Mouse (Mus musculus) hindbrain, embryonic 16.5 days (tissue): ENCODE results near the gene Capza1. TPM values are rescaled to one million over a fixed set of nuclear protein-coding genes. Genes with fewer than 3 reads are reported as not detected.
A peak's percentile ranks its signal among the peaks of the same experiment; 100 is the strongest.
"Not testable (repeated sequence)": the region's sequence is repeated elsewhere in the genome, so short reads cannot be mapped to it uniquely, and the experiment has no call there.

ENCODE experiments used
- ATAC-seq: fragments of 200-750 bp; cut with Nextera tagmentation; 2 replicates; pipeline ENCODE4 v1.8.0; 2017; ENCODE audit warnings: moderate TSS enrichment, moderate library complexity
- H3K27ac ChIP-seq: fragments of 300-500 bp; sonication (generic); 2 replicates; pipeline ENCODE4 v1.5.1; 2014; ENCODE audit warnings: low read depth, mild to moderate bottlenecking, control low read depth, low read length, moderate library complexity
- H3K27me3 ChIP-seq: fragments of 300-500 bp; sonication (generic); replicated peaks from 2 replicates; pipeline ENCODE4 v1.6.1; 2014; ENCODE audit warnings: low read length; ENCODE audit not compliant: control insufficient read depth, insufficient read depth
- H3K36me3 ChIP-seq: fragments of 300-500 bp; sonication (generic); 2 replicates; pipeline ENCODE4 v1.6.1; 2014; ENCODE audit warnings: mild to moderate bottlenecking, low read length, moderate library complexity, mixed read lengths; ENCODE audit not compliant: control insufficient read depth, insufficient read depth
- H3K4me1 ChIP-seq: fragments of 300-500 bp; sonication (generic); 2 replicates; pipeline ENCODE4 v1.6.1; 2014; ENCODE audit warnings: low read depth, low read length; ENCODE audit not compliant: control insufficient read depth, insufficient read depth
- H3K4me2 ChIP-seq: fragments of 300-500 bp; sonication (generic); 2 replicates; pipeline ENCODE4 v1.6.1; 2014; ENCODE audit warnings: mild to moderate bottlenecking, low read length, control low read depth, moderate library complexity
- H3K4me3 ChIP-seq: fragments of 300-500 bp; sonication (generic); 2 replicates; pipeline ENCODE4 v1.5.1; 2014; ENCODE audit warnings: mild to moderate bottlenecking, low read length, control low read depth, moderate library complexity
- H3K9ac ChIP-seq: fragments of 300-500 bp; sonication (generic); 2 replicates; pipeline ENCODE4 v1.6.1; 2014; ENCODE audit warnings: low read depth, mild to moderate bottlenecking, control low read depth, low read length, moderate library complexity
- H3K9me3 ChIP-seq: fragments of 300-500 bp; sonication (generic); 2 replicates; pipeline ENCODE4 v1.6.1; 2014; ENCODE audit warnings: mild to moderate bottlenecking, low read length, moderate library complexity; ENCODE audit not compliant: control insufficient read depth
- WGBS: fragments of 180-500 bp; shearing (Covaris S2); extraction: QIAGEN DNeasy Blood & Tissue Kit; methylation state at CpG from one replicate; pipeline ENCODE4 v1.1.7; 2014; 5-methylcytosine and 5-hydroxymethylcytosine counted together
- polyA plus RNA-seq: library from polyadenylated mRNA; unstranded; fragments of >200 nt; fragmentation: Nextera tagmentation; extraction: Ambion mirVana; gene quantifications from 2 replicates; pipeline ENCODE4 v1.2.1, GENCODE M21; 2015

Gene Capza1
- polyA plus RNA-seq, 1 experiment from 2014 or later = 141 TPM

DNA sequence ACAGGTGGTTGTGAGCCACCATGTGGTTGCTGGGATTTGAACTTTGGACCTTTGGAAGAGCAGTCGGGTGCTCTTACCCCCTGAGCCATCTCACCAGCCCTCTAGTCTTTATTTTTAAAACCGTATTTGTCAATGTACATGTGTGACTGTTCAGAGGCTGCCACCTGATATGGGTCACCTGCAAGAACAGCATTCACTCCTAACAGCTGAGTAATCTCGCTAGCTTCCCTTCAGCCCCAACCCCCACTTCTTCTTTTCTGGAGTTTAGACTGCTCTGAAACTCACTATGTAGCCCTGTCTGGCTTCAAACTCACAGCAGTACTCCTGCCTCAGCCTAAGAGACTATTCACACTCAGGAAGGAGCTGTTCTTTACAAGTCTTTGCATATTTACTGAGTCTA lies 41.9 kb downstream of the Capza1 start:
- no peaks in the 10 kb centered on the region for H3K9me3 ChIP-seq
- no peak overlapping the region for H3K27ac ChIP-seq
- ATAC-seq = no peak
- H3K36me3 ChIP-seq = 0 out of 2 replicates have a peak, but pooled peaks cover 4% of the 10 kb centered on the region
- H3K4me2 ChIP-seq = no peak overlapping the region
- H3K4me1 ChIP-seq = peaks cover 7% of the 10 kb centered on the region
- 86% methylated on average over 3 of the region's 3 CpGs for WGBS
- no peaks in the 10 kb centered on the region for H3K27me3 ChIP-seq
- H3K4me3 ChIP-seq = no peak overlapping the region
- no peak overlapping the region for H3K9ac ChIP-seq

DNA sequence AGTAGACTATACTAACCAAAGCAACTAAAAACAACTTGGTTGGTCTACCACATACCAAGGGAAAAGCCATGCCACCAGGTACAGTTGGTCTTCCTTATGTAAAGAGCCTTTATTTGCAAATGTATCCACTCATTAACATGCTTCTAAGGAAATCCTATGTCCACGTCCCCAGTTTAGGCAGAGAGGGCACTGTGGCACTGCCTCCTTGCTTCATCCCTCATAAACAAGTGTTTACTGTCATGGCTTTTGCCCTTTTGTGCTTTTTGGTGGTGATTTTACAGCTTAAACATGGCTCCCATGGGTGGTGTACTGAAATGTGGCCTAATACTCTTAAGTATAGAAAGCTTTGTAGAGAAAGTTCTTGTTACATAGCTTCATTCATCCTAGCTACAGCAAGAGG lies 43.9 kb downstream of the Capza1 start:
- H3K27ac ChIP-seq = no peak overlapping the region
- no peak overlapping the region for H3K4me2 ChIP-seq
- WGBS = 52% methylated on average over 1 of the region's 1 CpGs
- H3K9me3 ChIP-seq = no peaks in the 10 kb centered on the region
- no peak overlapping the region for H3K4me3 ChIP-seq
- peaks cover 10% of the 10 kb centered on the region for H3K4me1 ChIP-seq
- H3K36me3 ChIP-seq = 0 out of 2 replicates have a peak, but pooled peaks cover under 1% of the 10 kb centered on the region
- no peak overlapping the region for H3K9ac ChIP-seq
- ATAC-seq = no peak
- H3K27me3 ChIP-seq = no peaks in the 10 kb centered on the region

DNA sequence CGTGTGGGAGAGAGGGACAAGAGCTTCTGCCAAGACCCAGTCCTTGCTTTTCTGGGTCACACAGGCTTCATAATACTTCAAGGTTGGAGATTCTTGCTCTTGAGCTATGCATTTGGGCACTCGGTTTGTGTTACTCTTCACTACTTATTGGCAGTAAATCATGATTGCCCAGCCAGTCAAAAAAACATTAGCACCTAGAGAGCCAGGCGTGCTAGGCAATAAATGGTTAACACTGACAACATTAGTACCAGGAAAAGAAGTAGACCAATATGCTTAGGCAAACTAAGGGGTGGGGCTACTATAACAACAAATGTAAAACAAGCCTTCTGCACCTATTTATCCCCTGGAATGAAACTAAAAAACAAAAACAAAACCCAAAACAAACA lies 45.6 kb downstream of the Capza1 start:
- Histone ChIP-seq H3K9me3 (no peaks in the 10 kb centered on the region), H3K4me3 (peak overlapping the region; percentile 89), H3K36me3 (no peaks in the 10 kb centered on the region), H3K27ac (no peak overlapping the region), H3K4me1 (peaks cover 10% of the 10 kb centered on the region), H3K27me3 (no peaks in the 10 kb centered on the region), H3K4me2 (peak overlapping the region; percentile 98), H3K9ac (peak overlapping the region; percentile 89; the same call in 1 of the 2 replicates)
- ATAC-seq = no peak
- WGBS = 5% methylated on average over 3 of the region's 3 CpGs

DNA sequence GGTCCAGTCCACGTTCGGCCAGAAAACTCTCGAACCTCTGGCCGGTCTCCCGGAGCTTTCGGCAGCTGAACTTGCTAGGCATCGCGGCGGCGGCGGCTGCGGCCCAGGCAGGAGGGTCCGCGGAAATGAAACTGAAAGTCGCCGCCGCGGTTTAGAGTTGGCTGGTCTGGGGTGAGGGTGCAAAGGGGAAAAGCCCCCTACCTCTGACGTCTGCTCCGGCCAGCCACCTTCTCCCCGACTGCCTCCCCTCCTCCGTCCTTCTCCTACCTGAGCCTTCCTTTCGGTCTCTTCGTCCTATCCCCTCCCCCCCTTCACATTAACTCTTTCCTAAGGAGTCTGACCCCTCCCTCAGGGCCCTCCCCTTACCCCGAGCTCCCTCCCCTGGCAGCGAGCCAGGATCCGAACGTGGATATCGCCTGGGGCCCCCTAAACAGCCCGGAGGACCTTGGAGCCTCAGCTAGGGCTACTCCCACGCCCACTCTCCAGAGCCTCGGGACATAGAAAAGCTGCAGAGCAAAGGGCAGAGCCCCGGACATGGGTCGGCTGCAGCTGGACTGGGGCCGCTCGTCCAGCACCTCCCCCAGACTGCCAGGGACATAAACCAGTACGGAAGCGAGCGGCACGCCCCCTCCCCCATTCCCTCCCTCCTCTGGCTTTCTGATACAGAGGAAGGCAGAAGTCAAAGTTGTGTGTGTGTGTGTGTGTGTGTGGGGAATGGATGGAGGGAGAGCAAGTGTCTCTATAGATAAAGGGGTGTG lies 46.1 kb downstream of the Capza1 start, which contains the start of gene Mov10:
Gene Mov10 (minus strand): TSS at position 573 of the 758 bp plus-strand sequence.
- no peaks in the 10 kb centered on the region for H3K27me3 ChIP-seq
- H3K4me3 ChIP-seq = peak within 1 kb of the TSS; percentile 89
- H3K4me2 ChIP-seq = peak within 1 kb of the TSS; percentile 98
- H3K27ac ChIP-seq = peak within 1 kb of the TSS; percentile 74
- H3K4me1 ChIP-seq = peaks cover 10% of the 10 kb centered on the region
- peak; percentile 79 for ATAC-seq
- H3K9me3 ChIP-seq = no peaks in the 10 kb centered on the region
- under 1% methylated on average over 40 of the region's 40 CpGs for WGBS
- no peaks in the 10 kb centered on the region for H3K36me3 ChIP-seq
- peak within 1 kb of the TSS; percentile 89 for H3K9ac ChIP-seq

DNA sequence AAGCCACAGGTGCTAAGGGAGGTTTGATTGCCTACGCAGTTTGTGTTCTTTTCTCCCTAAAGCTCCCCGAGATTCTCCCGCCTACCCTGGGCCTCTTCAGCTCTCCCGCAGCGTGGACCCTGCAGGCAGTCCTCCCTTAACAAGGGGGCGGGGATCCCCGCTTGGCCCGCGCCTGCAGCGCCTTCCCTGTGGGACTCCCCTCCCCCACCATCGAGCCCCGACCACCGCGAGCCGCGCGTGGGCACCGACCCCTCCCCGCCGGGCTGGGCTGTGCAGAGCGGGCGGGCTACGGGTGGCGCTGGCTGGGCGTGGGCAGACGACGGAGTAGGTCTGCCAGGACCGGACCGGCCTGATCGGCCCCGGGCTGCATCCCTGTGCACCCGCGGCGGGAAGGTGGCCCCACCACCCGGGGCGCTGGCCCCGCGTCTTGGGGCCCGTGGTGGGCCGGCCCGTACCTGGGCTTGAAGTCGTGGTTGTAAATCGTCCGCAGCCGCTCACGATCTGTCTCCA lies 46.8 kb downstream of the Capza1 start:
- Histone ChIP-seq H3K4me1 (peaks cover 10% of the 10 kb centered on the region), H3K27ac (peak overlapping the region; percentile 74), H3K9me3 (no peaks in the 10 kb centered on the region), H3K27me3 (no peaks in the 10 kb centered on the region), H3K9ac (peak overlapping the region; percentile 89), H3K4me2 (peak overlapping the region; percentile 98), H3K4me3 (peak overlapping the region; percentile 89), H3K36me3 (no peaks in the 10 kb centered on the region)
- WGBS = under 1% methylated on average over 44 of the region's 46 CpGs
- peak; percentile 87 for ATAC-seq

DNA sequence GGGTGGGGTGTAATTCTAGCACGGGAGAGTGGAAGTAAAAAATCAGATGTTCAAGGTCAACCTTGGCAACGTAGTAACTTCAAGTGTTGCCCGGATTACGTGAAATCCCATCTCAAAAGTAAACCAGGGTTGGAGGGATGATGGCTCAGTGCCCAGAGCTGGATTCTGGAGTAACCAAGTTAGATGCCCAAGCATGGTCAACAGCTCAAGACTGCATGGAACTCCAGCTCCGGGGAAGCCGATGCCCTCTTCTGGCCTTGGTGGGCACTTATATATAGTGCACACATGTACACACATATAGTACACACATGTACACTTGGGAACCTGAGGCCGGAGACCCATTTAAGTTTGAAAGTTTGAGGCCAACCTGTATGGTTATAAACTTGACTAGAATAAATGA lies 48.2 kb downstream of the Capza1 start:
- Histone ChIP-seq H3K4me1 (peaks cover 10% of the 10 kb centered on the region), H3K9me3 (no peaks in the 10 kb centered on the region), H3K27ac (no peak overlapping the region), H3K4me2 (no peak overlapping the region), H3K9ac (no peak overlapping the region), H3K27me3 (no peaks in the 10 kb centered on the region), H3K4me3 (no peak overlapping the region), H3K36me3 (no peaks in the 10 kb centered on the region)
- WGBS = 98% methylated on average over 7 of the region's 7 CpGs
- no peak for ATAC-seq

DNA sequence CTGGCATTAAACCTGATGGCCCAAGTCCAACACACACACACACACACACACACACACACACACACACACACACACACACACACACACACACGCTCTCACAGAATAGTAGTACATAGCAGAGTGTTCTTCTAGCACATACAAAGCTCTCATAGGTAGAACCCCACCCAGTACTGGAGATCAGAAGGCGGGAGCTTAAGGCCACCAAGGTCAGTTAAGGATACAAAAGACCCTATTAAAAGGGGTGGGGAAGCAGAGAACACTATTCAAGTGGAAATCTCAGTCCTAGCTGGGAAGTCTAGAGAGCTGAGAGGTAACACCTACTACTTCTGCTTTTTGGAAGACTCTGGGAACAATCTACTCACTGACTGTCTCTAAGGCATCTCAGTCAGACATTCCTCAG lies 49.0 kb downstream of the Capza1 start:
- Histone ChIP-seq H3K9me3 (no peaks in the 10 kb centered on the region), H3K9ac (no peak overlapping the region)

DNA sequence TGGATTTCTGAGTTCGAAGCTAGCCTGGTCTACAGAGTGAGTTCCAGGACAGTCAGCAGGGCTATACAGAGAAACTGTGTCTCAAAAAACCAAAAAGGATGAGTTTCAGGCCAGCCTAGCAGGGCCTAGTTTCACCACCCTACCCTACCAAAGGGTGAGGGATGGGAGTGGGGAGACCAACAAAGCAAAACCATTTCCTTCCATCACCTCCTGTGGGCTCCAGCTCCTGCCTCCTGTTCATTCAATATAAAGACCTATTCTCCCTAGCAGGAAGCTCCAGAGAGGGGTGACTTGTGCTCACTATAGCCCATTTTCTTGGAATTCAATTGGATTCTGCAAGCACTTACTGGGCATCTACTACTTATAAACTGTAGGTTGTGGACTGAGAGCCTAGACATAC lies 49.6 kb downstream of the Capza1 start:
- no peaks in the 10 kb centered on the region for H3K36me3 ChIP-seq
- H3K4me3 ChIP-seq = no peak overlapping the region
- H3K27ac ChIP-seq = no peak overlapping the region
- H3K9ac ChIP-seq = no peak overlapping the region
- ATAC-seq = no peak
- 95% methylated on average over 1 of the region's 1 CpGs for WGBS
- H3K27me3 ChIP-seq = no peaks in the 10 kb centered on the region
- H3K9me3 ChIP-seq = no peaks in the 10 kb centered on the region
- H3K4me2 ChIP-seq = no peak overlapping the region
- peaks cover 10% of the 10 kb centered on the region for H3K4me1 ChIP-seq

More for the DNA sequence above, 49.0 kb downstream of the Capza1 start:
- 86% methylated on average over 2 of the region's 2 CpGs for WGBS
- no peaks in the 10 kb centered on the region for H3K36me3 ChIP-seq
- peaks cover 10% of the 10 kb centered on the region for H3K4me1 ChIP-seq
- no peak for ATAC-seq
- no peaks in the 10 kb centered on the region for H3K27me3 ChIP-seq
- no peak overlapping the region for H3K4me3 ChIP-seq
- H3K27ac ChIP-seq = no peak overlapping the region
- no peak overlapping the region for H3K4me2 ChIP-seq

DNA sequence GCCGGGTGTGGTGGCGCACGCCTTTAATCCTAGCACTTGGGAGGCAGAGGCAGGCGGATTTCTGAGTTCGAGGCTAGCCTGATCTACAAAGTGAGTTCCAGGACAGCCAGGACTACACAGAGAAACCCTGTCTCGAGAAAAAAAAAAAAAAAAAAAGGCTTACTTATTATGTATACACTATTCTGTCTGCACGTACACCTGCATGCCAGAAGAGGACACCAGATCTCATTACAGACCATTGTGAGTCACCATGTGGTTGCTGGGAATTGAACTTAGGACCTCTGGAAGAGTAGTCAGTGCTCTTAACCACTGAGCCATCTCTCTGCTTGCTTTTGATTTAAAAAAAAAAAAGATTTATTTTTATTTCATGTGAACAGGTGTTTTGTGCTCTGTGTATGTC lies 51.1 kb downstream of the Capza1 start:
- ATAC-seq, H3K4me3 ChIP-seq, H3K27ac ChIP-seq, H3K36me3 ChIP-seq, H3K4me1 ChIP-seq, H3K9ac ChIP-seq, H3K4me2 ChIP-seq, H3K9me3 ChIP-seq, H3K27me3 ChIP-seq: not testable (repeated sequence)
- whole genome bisulfite sequencing = 90% methylated on average over 7 of the region's 7 CpGs
